Mouse (Mus musculus): Measurements from ENCODE around the gene B3gnt8.

B3gnt8 gene

DNA sequence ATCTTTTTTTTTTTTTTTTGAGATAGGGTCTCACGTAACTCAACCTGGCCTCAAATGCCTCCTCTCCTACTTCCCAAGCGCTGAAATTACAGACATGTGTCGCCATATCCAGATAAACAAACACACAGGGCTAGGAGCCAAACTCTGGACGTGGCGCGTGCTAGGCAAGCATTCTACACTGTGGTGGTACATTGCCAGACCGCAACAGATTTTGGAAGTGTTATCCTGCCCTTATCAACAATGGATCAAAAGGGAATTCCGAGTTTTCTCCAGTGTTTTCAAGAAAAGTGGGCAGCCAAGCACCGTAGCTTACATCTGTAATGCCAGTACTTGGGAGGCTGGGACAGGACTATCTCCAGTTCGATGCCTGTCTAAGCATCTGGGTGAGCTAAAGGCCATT is 31.3 kb downstream of the B3gnt8 start:
- DNase-seq (ENCODE audit: low spot score in 2 of 2), result no peak

DNA sequence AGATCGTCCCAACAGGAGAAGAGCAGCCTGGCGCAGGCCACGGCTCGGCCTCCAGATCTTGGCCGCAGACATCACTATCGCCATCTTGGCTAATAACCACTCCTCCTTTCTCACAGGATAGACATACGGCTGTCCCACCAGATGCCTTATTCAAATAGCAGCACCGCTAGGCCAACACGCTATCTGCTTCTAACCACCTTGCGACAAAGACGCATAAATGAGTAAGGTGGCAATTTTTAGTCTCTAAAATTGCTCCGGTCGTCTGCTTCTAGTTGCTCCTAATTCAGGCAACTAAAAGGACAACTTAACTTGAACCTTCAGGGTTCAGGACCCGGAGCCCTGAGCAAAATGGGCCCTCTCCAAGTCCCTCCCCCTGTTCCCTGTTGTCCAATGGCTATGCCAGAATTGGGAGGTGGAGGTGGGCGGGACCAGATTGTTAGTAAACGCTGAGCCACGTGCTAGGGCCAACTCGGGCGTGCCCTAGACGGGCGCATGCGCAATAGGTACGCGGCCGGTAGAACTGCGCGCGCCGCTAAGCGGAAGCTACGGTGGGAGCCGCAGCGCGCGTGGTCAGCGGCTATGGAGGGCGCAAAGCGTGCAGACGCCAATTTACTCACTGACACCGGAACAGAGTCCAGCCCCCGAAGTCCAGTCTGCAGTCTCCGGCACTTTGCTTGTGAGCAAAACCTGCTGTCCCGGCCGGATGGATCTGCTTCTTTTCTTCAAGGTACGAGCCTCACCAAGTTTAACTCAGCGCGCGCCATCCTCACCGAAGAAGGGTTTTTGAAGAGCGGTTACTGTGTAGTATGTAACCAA is 32.4 kb downstream of the B3gnt8 start, which contains the start of the genes Bckdha and Exosc5:
Gene Bckdha (minus strand): TSS at position 325 of the 816 bp plus-strand sequence.
Gene Exosc5 (plus strand): TSS at position 508 of the 816 bp plus-strand sequence.
- peak; percentile 97 to 99 for DNase-seq (ENCODE audit: low spot score in 2 of 2)

DNA sequence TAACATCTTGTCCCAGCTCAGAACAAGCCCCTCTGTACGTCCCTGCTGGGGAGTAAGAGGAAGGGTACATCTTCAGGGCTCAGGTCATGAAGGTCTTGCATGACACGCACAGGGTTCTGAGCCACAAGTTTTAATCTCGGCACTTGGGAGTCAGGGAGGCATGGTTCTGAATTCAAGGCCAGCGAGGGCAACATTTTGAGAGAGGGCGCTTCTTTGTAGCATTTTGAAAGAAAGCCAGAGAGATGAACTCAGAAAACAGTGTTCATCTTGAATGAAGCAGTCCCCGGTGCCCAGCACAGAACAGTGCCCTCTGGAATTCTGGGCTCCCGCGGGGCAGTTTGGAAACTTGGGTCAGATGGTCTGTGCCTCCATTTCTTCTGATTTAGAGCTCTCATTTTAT is 39.9 kb downstream of the B3gnt8 start:
- DNase-seq (ENCODE audit: low spot score in 2 of 2), result no peak

DNA sequence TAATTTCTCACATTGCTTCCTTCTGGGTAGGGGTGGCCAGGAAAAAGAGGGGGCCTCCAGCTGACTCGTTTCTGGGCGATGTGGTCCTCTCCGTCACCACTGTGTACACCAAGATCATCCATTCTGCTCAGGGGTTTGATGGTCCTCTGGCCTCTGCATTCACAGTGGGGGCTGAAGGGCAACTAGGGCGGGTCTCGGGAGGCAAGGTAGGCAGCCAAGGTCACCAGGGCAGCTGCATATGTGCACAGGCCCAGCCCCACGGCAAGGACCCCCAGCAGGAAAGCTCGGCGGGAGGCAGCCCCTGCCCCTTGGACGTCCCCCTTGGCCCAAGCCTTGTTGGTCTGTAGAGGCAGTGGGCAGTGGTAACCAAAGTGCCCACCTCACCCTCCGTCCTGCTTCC is 42.7 kb downstream of the B3gnt8 start:
- no peak for DNase-seq (ENCODE audit: low spot score in 2 of 2)

DNA sequence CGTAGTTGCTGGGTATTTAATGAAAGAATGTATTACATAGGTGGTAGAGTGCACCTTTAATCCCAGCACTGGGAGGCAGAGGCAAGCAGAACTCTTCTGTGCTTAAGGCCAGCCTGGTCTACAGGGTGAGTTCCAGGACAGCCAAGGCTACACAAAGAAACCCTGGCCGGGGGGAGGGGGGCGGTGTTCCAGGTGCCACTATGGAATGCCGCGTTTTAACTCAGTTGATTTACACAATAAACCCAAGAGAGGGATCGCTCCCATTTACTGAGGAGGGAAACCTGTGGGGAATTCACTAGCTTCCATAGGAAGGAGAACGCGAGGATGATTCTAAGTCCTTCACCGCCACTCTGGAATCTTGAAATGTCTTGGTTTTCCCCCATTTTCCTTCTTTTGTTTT is 43.2 kb downstream of the B3gnt8 start:
- DNase-seq (ENCODE audit: low spot score in 2 of 2), result no peak

GRCm38 (mm10) chr7:25670096-25670495 is 43.6 kb downstream of the B3gnt8 start:
- no peak for DNase-seq (ENCODE audit: low spot score in 2 of 2)

GRCm38 (mm10) chr7:25671686-25672085 is 45.2 kb downstream of the B3gnt8 start:
- no peak for DNase-seq (ENCODE audit: low spot score in 2 of 2)

DNA sequence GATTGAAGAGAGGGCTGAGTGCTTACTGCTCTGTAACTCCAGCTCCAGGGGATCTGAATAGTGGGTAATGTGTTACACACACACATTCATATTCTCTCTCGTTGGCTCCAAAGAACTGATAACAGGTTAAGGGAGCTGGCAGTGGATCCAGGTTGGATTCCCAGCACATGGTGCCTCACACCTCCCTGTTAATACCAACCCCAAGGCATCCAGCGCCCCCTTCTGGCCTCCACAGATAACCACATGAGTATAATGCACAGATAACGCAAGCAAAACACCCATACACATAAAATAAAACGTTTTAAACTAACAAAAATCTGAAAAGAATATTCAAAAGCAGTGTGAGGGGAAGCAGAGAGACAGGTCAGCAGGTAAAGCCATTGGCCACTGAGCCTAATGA is 46.0 kb downstream of the B3gnt8 start:
- no peak for DNase-seq (ENCODE audit: low spot score in 2 of 2)

DNA sequence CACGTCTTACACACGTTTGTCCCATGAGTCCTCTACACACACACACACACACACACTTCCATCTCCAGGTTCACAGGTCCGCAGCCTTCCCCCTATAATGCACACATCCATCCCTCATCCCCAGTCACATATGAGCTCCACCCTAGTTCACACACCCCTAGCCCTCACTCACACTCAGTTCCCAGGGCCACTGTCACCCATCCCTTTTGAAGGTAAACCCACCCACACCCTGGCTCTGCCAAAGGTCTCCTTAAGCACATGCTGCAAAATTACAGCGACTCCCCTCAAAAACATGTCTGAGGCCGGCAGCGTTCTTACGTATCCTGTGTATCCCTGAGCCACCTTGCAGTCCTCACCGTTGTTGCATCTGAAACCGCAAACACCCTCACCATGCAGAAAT is 47.8 kb downstream of the B3gnt8 start:
- no peak for DNase-seq (ENCODE audit: low spot score in 2 of 2)

GRCm38 (mm10) chr7:25674719-25675300 is 48.4 kb downstream of the B3gnt8 start, which contains the start of gene Tmem91:
Tmem91 (minus strand) TSS chr7:25675166.
- no peak for DNase-seq (ENCODE audit: low spot score in 2 of 2)

DNA sequence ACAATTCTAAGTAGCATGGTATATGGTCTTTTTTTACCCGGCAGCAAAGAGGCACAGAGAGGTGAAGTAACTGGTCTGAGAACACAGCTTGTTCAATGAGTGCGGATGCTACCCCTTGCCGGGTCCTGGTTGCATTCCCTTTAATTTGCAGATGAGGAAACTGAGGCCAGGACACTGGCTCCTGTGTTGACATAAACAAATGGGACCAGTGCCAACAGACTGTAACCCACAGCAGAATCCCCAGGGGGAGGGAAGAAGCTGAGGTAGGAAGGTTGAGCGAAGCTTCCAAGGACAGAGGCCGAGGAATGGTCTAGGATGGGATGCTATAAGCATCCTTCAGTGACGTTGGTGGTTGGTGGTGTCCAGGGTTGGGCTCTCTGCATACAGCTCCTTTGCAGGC is 49.0 kb downstream of the B3gnt8 start:
- DNase-seq (ENCODE audit: low spot score in 2 of 2), result no peak

- no peak for DNase-seq (ENCODE audit: low spot score in 2 of 2)
These were observed 49.8 kb downstream of the B3gnt8 start for GRCm38 (mm10) chr7:25676085-25676781.

GRCm38 (mm10) chr7:25677013-25677412 is 50.6 kb downstream of the B3gnt8 start:
- no peak for DNase-seq (ENCODE audit: low spot score in 2 of 2)

GRCm38 (mm10) chr7:25679971-25680370 is 53.5 kb downstream of the B3gnt8 start:
- no peak for DNase-seq (ENCODE audit: low spot score in 2 of 2)

DNA sequence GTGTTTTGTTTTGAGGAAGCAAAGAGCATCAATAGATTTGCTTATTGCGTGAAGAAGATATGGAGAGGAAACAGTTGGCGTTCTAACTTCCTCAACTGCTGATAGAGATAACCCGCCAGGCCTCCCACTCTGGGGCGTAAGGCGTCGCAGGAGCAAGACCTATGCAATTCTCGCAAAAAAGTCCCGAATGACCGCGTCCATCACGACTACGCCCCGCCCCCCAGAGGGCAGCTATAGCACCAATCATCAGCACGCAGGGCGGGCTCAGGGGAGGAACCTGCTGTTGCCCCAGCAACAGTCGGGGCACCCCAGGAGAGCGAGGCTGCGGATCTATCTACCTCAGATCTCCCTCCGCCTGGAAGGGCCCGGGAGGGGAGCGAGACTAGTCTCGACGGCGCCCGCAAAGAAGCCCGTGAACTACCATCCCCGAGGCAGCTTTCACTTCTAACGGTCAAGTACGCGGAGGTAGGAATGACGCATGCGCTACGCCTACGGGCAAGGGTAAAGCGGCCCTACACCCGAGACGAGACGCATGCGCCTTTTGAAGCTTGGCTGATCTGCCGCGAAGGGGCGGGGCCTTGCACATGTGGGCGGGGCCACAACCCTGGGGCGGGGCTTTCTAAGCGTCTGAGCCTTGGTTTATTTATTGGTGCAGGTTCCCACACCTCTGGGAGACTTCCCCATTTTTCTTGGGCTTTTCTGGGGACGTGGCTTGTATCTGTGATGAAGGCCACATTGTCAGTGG is 54.2 kb downstream of the B3gnt8 start, which contains the start of gene B9d2:
Gene B9d2 (plus strand): TSS at position 267 of the 745 bp plus-strand sequence.
- peak; percentile 94 to 98 for DNase-seq (ENCODE audit: low spot score in 2 of 2)

DNA sequence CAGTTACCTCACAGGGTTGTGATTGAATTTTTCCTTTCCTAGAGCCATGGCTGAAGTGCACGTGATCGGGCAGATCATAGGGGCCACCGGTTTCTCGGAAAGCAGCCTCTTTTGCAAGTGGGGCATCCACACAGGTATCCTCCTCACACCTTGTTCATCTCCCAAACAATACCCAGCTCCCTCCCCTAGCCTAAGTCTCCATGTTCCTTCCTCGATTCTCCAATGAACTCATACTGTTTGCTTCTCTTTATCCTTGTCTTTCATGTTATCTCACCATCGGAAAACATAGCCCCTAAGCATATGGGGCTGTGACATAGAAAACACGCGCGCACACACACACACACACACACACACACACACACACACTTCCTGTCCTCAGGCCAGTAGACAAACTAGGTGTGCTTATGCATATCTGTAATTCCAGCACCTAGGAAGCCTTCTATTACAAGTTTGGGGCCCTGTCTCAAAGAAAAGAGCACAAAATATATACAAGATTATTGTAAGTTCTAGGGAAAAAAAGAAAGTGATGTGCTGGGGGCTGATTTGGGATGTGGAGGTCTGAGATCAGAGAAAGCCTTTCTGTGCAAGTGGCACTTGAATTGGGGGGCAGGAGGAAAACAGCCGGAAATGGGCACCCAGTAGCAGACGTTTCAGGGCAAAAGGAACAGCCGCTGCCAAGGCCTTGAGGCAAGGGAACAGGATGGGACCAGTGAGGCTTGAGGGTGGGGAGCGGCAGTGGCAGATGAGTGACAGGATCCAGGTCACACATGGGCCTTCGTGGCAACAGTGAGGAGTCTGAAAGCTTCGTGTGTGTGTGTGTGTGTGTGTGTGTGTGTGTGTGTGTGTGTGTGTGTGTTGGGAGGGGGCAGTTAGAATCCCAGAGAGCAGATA is 55.1 kb downstream of the B3gnt8 start:
- DNase-seq (ENCODE audit: low spot score in 2 of 2), result peak; percentile 61 to 66

GRCm38 (mm10) chr7:25683474-25684180 is 57.2 kb downstream of the B3gnt8 start:
- DNase-seq (ENCODE audit: low spot score in 2 of 2), result peak; percentile 55 to 60

DNA sequence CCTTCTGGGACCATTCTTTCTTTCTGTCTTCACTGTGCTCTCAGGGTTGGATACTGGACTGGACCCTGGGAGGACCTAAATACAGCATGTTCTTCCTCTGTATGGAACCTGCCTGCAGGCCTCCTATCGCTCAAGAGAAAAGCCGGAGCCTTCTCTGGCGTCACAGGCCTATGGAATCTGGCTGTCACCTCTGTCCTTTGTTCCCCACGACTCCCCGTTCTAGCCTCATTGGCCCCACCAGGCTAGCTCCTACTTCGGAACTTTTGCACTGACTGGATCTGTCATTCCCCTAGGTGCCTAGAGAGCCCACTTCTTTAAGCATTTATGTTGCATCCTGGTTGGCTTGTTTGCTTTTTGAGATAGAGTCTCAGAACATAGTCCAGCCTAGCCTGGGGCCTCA is 58.2 kb downstream of the B3gnt8 start:
- DNase-seq (ENCODE audit: low spot score in 2 of 2), result no peak

Measured in thymus, postnatal 10 days (tissue).